Mouse (Mus musculus) large intestine, adult 2 months (tissue): ENCODE measurements around the gene Gm45713. TPM values are rescaled to one million over a fixed set of nuclear protein-coding genes. Genes with fewer than 3 reads are reported as not detected.

Experiments used
- DNase-seq: peaks from one replicate; pipeline ENCODE4 v3.0.0-alpha.2; 2012; ENCODE audit warnings: low read depth, low spot score
- WGBS: fragments of 180-500 bp; shearing (Covaris S2); methylation state at CpG from one replicate; pipeline ENCODE4 v1.1.7; 2018; 5-methylcytosine and 5-hydroxymethylcytosine counted together
- polyA plus RNA-seq: library from polyadenylated mRNA; depleted of rRNA; stranded (reverse); fragments of >200 nt; gene quantifications from 2 replicates; pipeline ENCODE4 v1.2.3, GENCODE M21; 2012

Gm45713 gene
- polyA plus RNA-seq, 1 experiment, result 0.78 TPM

DNA sequence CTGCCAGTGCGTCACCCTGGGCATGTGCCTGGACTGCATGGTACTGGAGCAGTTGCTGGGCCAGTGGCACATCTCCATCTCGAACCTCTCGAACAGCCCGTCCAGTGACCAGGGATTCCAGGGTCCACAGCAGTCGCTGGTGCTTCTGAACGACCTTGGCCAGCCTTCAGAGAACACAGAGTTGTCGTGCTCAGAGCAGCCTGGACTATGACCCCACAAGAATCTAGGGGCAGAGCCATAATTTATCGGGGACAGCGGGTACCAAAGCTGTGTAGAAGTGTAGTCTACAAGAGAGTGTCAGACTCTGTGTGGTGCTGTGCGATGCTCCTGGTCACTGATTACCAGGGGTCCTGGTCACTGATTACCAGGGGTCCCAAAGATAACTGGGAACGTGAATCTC lies 11.9 kb upstream of the Gm45713 start:
- DNase-seq, result no peak
- WGBS, result 83% methylated on average over 11 of the region's 11 CpGs

DNA sequence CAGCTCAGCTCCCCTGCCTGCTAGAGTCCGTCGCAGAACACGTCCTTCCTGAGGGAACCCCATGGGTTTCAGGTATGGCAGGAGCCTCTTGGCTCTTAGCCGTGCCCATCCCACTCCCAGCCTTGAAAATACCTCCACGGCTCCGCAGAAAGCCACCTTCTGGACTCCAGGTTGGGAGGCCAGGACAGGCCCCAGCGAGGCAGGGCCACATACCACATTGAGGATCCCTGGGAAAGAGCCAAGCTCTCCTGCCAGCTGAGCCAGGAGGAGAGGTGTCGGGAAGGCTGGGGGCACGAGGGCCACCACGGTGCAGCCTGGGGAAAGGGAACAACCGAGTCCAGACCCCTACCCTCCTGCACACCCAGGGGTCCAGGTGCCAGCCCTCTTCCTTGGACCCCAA lies 11.2 kb upstream of the Gm45713 start:
- WGBS, result 94% methylated on average over 11 of the region's 11 CpGs
- DNase-seq, result no peak

DNA sequence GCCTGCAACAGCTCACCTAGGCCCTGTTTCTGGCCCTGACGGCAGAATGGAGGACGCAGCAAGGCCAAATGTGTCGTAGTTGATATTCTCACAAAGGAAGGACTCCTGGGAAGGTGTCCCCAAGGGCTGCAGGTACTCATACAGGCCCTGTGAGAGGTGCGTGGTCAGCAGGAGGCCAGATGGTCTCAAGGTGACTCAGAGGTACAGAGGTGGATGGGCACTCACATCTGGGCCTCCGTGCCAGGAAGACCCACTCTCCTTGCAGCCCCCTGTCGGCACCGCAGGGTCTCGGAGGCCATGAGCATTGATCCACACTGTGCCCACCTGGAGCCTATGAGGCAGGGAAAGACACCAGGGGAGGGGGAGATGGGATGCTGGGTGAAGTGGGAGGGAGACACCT lies 9.4 kb upstream of the Gm45713 start:
- WGBS, result 95% methylated on average over 8 of the region's 8 CpGs
- DNase-seq, result no peak

DNA sequence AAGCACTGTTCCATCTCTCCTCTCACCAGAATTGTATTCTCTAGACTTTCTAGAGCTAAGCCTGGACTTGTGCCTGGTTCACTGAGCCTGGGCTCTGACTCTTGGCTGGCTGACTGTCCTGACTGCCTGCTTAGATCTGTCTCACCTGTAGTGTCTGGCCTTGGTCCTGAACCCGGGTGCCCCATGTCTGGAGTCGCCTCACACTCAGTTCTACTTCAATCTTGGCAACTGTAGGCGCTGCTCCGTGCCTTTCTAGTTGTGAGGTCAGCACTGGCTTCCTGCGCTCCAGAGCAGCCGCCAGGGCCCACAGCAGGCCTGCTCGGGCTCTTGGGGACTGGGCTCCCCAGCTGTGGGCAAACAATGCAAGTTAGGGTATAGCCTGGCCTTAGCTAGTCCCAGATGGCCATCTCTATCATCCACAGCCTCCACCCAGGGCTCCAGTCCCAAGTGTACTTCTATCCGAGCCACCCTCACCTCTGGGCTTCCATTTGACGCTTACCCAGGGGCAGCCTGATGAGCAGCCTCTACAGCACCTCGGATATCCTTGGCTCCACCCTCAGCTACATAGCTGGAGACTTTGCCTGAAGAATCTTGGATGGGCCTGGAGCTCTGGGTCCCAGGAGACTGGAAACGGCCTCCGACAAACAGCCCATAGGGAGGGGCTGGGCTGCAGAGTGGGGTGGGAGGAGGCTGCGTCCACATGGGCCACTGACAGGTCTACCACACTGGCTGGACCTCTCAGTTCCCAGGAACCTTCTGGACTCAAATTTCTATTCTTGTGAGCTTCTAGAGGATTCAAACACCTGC lies 8.5 kb upstream of the Gm45713 start:
- 88% methylated on average over 13 of the region's 13 CpGs for WGBS
- DNase-seq, result no peak

DNA sequence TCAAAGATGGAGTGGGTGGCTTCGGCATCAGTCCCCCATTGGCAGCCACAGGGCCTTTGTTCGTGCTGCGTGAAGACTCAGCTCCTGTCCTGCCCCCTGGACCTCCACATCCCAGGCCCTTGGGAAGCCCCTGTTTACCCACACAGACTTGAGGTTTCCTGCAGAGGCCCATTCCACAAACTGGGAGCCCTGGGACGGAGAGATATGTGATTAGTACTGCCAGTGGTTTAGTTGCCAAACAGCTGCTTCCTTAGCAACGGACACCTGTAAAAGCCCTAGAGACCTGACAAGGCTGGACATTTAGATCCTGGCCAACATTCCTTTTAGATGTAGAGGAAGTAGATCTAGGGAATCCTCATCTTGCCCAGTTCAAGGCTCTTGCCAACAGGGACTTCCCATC lies 5.9 kb upstream of the Gm45713 start:
- no peak for DNase-seq
- 93% methylated on average over 5 of the region's 5 CpGs for WGBS

DNA sequence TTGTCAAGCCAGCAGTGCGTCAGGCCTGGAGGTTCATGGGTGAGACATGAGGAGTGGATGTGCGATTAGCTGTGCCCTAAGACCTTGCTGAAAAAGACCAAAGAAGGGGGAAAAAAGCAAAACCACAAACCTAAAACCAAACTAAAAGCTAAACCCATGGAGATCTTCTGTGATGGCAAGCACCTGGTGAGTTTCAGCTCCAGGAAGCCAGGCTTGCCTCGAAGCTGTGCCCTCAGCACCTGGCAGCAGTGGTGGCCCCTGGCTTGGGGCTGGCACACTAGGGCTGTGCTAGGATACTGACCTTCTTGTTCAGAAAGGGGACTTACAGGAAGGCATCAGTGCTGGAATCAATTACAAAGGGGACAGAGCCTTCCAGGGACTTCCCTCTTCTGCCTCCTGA lies 5.3 kb upstream of the Gm45713 start:
- no peak for DNase-seq
- WGBS, result 88% methylated on average over 3 of the region's 3 CpGs

DNA sequence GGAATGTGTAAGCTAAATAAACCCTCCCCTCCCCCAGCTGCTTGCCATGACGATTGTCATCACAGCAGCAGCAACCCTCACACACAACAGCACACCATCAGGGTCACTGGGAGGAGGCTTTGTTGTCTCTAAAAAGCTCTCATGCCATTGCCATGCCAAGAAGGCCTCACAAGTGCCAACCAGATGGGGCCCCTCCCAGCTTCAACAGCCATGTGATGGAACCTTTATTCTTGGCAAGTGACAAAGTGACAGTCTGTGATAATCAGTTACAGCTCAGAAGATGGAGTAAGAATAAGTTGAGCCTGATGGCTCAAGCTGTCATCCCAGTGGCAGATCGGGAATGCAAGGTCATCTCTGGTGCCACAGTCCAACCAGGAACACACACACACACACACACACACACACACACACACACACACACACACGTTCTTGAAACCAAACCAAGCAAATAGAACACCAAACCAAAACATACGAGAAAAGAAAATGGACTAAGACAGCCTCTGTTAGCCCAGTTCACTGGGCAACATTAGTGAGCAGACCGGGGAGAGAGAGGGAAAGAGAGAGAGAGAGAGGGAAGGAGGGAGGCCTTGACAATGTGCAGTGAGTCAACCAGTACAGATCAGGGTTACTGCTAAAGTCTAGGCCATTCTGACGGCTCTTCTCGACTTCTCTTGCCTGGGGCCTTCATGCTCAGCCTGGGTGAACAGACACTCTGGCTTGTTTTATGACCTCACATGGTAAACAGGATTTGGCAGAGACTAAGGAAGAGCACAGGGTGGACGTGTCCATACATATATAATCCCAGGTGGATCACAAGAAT lies 4.1 kb upstream of the Gm45713 start:
- DNase-seq, result no peak
- WGBS, result 66% methylated on average over 8 of the region's 8 CpGs

DNA sequence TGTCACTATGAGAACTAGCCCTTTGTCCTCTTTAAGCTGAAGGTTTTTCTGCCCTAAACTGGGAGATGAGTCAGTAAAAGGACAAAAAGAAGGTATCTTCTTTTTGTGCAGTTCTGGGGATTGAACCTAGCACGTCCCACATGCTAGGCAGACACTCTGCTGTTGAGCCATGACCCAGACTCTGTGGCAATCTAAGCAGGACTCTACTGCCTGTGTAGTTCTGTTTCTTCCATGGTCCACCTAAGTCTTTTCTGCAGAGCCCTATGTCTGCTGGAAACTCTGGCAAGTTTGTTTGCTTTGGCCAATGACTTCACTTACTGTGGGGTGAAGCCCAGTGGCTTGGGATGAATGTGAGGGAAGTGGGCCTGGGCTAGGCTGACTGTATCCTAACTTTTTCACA lies 2.4 kb upstream of the Gm45713 start:
- no peak for DNase-seq
- WGBS, result 100% methylated on average over 1 of the region's 1 CpGs

DNA sequence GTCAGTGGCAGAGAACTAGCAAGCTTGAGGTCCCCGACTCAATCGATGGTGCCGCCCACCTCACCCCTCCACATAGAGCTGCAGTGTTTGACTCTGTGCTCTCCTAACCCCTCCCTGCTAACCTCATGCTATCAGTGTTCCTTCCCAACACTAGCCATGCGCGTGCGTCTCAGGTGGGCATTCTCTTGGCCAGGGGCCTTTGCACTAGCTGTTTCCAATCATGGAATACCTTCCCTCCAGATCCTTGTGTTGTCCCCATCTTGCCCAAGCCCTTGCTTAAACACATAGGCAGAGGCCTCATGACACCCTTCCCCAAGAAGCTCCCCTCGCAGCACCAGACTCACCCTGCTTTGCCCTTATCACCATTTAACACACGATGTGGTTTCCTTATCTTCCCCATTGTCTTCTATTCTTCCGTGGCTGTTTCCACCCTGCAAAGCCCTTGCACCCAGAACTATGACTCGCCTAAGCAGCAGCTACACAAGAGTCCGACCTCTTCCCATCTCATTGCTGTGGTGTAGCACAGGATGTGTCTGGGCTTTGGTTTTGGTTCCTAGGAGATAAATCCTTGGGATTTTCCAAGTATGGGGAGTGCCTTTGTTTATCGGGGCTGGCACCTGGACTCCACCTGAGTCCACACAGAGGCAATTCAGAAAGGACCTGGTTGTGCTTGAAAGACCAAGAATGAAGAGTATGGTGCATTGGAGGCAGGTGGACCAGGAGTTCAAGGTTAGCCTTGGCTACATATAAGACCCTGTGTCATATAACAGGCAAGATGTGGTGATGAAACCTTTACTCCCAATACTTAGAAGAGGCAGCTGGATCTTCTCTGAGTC lies 1.4 kb upstream of the Gm45713 start:
- no peak for DNase-seq
- WGBS, result 59% methylated on average over 12 of the region's 12 CpGs

DNA sequence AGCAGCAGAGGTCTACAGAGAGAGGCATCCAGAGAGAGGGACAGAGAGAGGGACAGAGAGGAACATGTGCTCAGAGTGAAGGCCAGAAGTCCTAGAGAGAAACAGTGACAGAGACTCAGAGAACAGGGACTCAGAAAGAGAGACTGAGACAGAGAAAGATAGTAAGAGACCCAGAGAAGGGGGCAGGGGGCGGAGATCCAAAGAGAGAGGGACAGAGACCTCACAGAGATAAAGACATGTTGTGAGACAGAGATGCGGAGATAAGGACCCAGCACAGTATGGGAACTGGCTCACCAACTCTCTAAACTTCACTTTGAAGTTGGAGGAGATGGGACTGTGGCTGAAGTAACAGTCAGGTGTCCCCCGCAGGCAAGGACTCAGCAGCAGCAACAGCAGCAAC lies 661 bp downstream of the Gm45713 start:
- DNase-seq, result no peak
- 81% methylated on average over 3 of the region's 3 CpGs for WGBS

DNA sequence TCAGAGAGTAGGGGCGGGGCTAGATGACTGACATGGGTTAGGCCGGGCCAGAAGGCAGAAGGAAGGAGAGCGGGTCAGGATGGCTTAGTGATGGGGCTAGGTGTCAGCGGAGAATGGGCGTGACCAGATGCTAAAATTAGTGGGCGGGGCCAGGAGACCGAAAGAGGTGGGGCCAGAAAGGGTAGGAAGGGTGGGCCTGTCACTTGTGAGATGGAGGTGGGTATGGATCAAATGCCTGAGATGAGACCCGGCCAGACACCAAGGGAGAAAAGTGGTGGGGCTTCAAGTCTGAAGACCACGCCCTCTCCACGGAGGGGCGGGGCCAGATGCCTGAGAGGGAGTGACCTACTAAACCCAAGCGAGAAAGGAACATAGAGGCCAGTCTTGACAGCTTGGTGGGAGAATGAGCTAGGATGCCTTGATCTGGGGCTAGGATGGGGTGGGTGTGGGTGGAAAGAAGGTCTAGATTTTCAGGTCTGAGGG lies 1.4 kb downstream of the Gm45713 start:
- DNase-seq, result no peak
- WGBS, result 25% methylated on average over 12 of the region's 12 CpGs

DNA sequence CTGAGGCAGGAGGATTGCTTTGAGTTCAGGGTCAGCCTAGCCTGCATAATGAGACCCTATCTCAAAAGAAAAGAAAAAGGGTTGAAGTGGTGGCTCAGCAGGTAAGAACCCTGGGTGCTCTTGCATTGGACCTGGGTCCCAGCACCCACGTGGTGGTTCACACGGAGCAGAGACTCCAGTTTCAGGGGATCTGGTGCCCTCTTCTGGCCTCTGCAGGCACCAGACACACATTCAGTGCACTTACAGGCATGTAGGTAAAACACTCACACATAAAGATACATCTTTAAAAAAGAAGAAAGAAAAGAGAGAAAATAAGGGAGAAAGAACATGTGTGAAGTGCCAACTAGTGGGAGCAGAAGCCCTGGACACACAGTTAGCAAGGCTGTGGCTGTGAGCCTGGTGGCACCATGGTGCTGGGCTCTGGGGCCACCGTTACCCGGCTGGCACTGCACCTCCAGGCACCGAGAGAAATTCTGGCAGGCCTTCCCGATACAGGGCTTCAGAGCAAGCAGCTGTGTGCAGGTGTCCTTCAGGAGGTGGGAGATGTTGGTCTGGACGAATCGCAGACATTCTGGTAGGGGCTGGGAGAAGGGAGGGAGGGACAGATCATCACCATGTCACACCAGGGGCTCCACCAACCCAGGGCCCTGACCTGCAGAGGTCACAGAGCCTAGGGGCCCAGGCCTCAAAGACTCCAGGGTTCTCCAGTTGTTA lies 2.4 kb downstream of the Gm45713 start:
- WGBS, result 79% methylated on average over 8 of the region's 8 CpGs
- no peak for DNase-seq

DNA sequence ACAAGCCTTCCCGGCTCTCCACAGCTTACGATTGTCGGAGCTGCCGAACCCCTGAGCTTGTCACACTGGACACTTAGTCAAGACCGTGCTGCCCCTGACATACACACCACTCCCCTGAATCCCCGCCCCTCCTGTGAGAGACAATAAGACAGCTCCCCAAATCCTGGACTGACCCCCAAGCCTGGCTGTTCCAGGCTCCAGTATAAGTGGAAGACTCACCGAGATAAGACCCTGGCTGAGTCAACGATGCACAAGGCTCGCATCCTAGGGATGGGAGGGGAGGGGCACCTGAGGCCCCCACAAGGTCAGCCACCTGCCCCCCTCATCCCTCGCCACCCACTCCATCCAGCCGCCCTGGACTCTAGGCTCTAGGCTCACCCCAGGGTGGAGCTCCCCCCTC lies 4.2 kb downstream of the Gm45713 start:
- no peak for DNase-seq
- 92% methylated on average over 11 of the region's 11 CpGs for WGBS

DNA sequence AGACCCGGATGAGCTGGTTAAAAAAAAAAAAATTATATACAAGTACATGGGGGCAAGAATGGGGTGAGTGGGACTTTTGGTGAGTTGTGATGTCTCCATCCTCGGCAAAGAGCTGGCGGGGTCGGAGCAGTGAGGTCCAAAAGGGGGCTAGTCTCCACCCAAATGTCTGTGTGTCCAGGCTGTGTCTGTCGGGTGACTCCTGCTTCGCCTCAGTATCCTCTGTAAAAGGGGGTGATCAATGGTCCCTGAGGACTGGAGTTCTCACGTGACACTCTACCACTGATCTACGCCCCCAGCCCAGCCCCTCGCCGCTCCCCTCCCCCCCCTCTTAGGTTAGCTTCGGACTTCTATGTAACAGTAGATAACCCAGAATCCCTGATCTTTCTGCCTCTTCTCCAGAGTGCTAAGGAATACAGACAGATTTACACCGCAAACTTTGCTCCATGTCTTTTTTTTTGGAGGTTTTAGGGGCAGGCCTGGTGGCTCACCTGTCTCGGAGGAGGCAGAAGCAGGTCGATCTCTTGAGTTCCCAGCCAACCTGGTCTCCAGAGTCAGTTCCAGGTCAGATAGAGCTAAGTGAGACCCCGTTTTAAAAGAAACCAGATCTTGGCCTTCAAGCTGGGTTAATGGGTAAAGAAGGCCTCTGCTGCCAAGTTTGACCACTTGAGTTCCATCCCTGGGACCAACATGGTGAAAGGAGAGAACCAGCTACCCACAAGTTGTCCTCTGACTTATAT lies 6.1 kb downstream of the Gm45713 start:
- 72% methylated on average over 15 of the region's 15 CpGs for WGBS
- DNase-seq, result no peak

DNA sequence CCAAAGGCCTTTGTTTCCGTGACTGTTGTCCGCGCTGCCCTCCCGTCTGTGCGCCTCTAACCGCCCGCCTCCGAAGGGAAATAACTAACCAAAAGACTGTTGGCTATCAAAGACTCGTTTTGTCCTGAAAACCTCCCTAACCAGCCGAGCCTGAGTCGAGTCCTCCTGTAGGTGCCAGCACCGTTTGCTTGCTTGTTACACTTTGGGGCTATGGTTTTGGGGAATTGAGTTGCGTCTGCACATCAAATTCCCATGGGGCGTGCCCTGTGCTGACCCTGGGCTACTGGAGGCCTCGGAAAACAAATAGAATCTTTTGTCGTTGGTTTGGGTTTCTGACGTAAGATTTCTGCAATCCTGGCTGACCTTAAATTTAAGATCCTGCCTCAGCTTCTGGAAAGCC lies 6.7 kb downstream of the Gm45713 start:
- no peak for DNase-seq

DNA sequence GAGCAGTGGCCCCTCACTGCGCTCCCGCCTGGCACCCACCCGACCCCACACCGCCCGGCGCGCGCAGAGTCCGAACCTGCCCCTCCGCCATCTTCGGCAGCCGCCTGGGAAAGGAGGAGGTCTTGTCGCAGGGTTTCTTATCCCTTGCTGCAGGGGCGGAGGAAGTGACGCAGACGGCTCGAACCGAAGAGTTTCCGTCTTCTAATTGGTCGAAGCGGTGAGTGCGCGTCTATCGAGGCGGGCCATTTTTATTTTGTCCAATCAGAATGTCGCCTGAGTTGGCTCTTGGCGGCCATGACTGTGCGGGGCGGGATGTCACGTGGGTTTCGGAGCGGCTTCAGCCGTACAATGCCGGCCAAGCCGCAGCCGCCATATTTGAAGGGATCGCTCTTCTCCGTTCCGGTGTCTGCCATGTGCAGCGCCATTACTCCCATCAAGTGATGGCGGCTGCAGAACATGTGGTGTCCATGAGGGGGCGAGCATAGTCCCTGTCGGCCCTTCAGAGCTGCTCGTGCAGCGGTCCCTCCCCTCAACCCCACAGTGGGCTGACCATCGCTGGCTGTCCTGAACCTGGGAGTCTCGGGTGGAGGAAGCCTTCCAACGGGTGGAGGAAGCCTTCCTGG lies 7.3 kb downstream of the Gm45713 start, which contains the start of gene Rpl13a:
Rpl13a (minus strand) TSS at position 138 of the 623 bp plus-strand sequence.
- WGBS, result under 1% methylated on average over 48 of the region's 48 CpGs
- DNase-seq, result peak; percentile 98

More for the DNA sequence above, 6.7 kb downstream of the Gm45713 start:
- 2% methylated on average over 17 of the region's 17 CpGs for WGBS

DNA sequence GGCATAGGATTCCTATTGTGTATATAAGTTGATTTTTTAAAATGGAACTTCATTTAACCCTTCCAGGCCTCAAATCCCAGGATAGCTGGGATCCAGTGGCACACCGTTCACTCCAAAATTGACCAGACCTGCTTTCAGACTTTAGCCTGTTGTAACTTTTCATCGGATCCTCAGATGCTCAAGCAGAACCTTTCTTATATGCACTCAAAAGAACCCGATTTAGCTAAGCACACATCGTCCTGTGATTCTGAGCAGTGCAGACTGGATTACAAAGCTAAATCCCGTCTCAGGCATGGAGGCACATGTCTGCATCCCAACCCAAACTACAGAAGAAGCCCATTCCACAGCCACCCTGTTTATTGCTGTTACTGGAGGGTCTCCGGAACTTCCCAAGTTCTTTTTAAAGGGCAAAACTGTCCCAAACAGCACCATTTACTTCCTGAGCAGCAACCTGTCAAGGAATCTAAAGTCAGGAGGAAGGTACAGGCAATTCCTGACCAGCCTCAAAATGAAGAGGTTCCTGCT lies 8.3 kb downstream of the Gm45713 start:
- DNase-seq, result no peak
- WGBS, result under 1% methylated on average over 6 of the region's 6 CpGs
